Mouse (Mus musculus): ENCODE data around the gene Mrtfb.
A peak's percentile ranks its signal among the peaks of the same experiment; 100 is the strongest.

Gene Mrtfb

DNA sequence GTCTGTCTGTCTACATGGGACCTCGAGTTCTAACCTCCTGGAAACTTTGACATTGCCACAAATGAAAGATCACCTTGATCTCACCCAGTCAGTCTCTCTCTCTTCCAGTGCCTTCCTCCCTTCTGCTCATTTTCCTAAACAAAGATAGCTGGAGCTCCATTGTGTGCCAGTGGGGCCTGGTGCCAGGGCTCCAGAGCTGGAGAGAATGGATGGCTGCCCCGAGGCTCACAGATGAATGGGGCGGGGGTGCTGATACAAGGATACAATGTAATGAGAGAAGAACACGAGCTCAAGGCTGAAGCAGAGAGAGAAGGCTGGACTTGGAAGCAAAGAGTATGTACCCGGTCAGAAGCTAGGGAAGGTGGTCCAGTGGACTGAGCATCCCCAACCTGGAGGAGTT lies 189.2 kb downstream of the Mrtfb start:
- no peak for DNase-seq

- DNase-seq = peak; percentile 24
Observed at GRCm38 (mm10) chr16:13446488-13446887, 190.2 kb downstream of the Mrtfb start.

DNA sequence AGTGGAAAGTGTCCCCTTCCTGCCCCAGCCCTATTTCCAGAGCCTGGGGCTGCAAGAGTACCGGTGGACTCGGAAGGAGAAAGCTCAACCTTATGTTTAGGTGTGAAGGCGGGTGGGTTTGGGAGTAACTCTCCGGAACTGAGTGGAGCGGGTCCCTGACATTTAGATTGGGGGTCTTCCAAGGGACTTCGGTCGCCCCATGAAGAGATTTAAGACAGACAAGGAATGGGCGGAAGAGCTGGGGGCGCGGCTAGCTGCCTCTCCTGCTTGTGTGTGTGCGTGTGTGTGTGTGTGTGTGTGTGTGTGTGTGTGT lies 190.6 kb downstream of the Mrtfb start:
- DNase-seq = peak; percentile 22

- DNase-seq = peak; percentile 60
Observed at GRCm38 (mm10) chr16:13447284-13448050, 191.2 kb downstream of the Mrtfb start.

DNA sequence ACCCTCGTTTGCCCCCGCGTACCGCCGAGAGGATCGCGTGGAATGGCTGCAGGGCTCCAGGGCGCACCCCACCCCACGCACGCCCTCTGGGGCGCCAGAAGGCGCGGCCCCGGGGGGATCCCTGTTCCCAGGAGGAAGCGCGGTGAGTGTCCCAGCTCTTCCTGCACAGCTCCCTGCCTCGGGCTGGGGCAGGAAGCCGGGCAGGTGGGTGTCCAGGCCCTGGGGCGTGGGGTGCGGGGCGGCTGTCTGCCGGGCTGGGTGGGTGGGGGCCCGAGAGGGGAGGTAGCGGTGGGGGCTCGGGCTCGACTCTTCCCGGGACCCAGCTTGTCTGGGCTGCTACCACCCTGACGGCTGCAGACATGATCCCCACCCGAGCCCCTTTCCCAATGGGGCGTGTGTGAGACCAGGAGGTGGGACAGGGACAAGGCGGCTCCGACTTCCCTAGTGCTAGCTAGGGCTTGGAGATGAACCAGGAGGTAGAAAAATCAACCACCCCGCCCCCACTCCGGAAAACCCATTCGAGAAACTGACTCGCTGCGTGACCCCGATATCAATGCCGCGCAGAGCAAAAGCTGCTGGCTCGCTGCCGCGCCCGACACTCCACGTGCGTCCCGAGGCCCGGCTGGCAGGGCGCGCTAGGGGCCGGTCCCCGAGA lies 191.9 kb downstream of the Mrtfb start:
- peak; percentile 20 for DNase-seq

- DNase-seq = no peak
Observed at GRCm38 (mm10) chr16:13448706-13449090, 192.4 kb downstream of the Mrtfb start.

- no peak for DNase-seq
Observed at GRCm38 (mm10) chr16:13449491-13449890, 193.2 kb downstream of the Mrtfb start.

DNA sequence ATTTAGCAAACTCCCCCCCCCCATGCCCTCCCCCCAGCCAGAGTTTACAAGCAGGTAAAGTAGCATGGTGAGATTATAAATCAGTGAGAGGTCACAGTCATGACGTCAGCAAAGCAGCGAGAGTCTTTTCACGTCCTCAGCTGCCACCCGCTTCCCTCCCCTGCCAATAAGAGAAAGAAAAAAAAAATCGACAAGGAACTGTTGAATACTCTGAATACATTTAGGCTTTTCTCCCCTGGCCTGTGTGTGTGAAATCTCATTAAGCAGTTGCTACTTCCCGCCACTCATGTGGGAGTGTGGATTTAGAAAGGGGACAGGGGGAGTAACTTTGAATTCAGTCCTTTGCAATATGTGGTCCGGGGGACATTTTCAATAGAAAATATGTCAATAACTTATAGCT lies 194.6 kb downstream of the Mrtfb start:
- no peak for DNase-seq

- DNase-seq = no peak
Observed at GRCm38 (mm10) chr16:13451991-13452390, 195.7 kb downstream of the Mrtfb start.

- no peak for DNase-seq
Observed at GRCm38 (mm10) chr16:13452661-13453060, 196.4 kb downstream of the Mrtfb start.

DNA sequence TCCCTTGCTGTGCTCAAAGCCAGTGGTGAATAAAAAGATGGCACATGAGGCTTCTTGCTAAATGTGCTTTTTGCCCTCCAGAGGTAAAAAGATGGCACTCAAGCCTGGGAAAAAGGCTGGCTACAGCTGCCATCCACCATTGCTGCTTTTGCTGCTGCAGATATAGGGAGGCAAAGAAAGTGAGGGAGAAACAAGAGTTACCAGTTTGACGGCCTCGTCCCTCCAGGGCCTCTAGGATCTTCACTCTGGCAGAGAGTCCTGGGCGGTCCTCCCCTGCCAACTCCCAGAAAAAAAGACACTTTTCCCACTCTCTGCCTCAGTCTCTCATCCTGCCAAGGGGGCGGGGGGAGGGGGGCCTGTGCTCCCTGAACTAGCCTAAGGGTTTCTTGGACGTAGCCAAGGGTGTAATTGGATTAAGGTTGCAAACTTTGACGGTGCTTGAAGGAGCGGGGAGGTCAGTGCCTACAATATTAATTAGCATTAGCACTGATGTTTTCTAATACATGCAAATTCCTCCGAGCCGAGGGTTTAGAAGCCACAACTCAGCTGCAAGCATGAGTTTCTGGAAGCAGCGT lies 197.8 kb downstream of the Mrtfb start:
- DNase-seq = no peak

- DNase-seq = no peak
Observed at GRCm38 (mm10) chr16:13455560-13455959, 199.3 kb downstream of the Mrtfb start.

DNA sequence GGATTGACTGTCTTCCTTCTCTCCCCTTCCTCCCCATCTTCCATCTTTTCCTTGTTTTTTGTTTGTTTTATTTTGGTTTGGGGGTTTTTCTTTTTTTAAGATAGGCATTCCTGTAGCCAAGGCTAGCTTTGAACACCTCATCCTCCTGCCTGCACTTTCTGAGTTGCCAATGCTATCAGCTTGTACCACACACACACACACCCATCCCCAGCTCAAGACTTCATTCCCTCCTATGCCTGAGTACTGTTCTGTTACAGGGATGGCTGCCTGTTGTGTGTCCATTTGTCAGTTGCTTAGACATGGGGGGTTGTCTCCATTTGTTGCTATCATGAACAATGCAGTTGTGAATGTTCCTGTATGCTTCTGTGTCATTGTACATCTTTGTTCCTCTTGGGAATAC lies 202.3 kb downstream of the Mrtfb start:
- no peak for DNase-seq

GRCm38 (mm10) chr16:13460071-13460470 lies 203.8 kb downstream of the Mrtfb start:
- DNase-seq = no peak

DNA sequence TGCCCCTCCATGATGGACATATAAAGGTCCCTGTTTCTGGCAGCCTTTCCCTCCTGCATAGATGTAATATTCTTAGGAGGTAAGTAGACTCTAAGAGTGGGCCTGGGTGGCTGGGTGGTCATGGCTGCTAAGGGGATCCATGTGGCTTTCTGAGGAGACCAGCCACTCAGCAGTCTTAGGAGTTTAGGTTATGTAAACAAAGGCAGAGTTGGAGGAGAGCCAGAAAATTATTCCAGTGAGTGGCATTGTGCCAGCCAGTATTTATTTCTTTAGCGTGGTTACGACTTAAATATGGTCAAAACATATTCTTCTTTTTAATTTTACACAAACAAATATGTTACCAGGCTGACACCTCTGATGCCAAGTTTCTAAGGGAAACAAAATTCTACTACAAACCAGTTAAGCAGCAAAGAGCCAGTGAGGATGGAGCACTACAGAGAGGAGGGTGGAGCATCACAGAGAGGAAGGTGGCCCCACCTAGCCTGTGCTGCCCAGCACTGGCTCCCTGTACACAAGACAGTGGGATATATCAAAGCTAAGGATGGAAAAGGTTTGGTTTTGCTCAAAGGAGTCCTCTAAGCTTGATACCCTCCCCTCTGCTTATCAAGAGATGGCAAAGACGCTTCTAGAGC lies 204.6 kb downstream of the Mrtfb start:
- DNase-seq = no peak

DNA sequence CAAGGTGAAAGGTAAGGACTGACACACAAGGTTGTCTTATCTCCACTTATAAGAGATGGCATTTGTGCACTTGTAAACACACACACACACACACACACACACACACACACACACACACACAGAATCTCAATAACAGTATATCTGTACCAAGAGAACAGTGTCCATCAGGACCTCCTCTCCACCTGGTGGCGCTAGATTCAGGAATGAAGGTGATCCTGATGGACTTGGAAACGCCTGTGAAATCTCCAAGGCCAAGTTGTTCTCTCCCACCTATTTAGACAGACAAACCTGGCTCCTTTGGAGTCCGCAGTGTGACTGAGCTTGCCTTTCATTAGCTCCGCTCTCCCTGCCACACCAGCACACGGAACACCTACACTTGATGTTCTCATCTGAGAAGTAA lies 208.4 kb downstream of the Mrtfb start:
- no peak for DNase-seq
